Mouse (Mus musculus) central nervous system, embryonic 11.5 days (tissue): Measurements from ENCODE around the gene Tsr1. TPM values are rescaled to one million over a fixed set of nuclear protein-coding genes. Genes with fewer than 3 reads are reported as not detected.

Experiments
- polyA plus RNA-seq: library from polyadenylated mRNA; depleted of rRNA; stranded (reverse); fragments of >200 nt; gene quantifications from 2 replicates; pipeline ENCODE4 v1.2.3, GENCODE M21; 2012; rRNA removed

Tsr1 gene
- polyA plus RNA-seq = 38.5 and 45.0 TPM in 2 replicates

GRCm38 (mm10) chr11:74897678-74898516, at the start of gene Tsr1:
Gene Tsr1, plus strand, starts transcription at chr11:74898071.

GRCm38 (mm10) chr11:74896901-74897677, 782 bp upstream of the Tsr1 start, which contains the start of gene Sgsm2:
Gene Sgsm2, minus strand, starts transcription at chr11:74897060.

GRCm38 (mm10) chr11:74925577-74926387, 27.9 kb downstream of the Tsr1 start, which contains the start of the genes Smg6 and Srr:
Gene Smg6, plus strand, starts transcription at chr11:74925823.
Gene Srr, minus strand, starts transcription at chr11:74925948.

Other genes with a start within 250 kb of the Tsr1 start
- 25.6 and 30.1 TPM in 2 replicates for gene Cluh, start 248.6 kb upstream of the Tsr1 start, polyA plus RNA-seq
- 64.5 and 88.4 TPM in 2 replicates for gene Pafah1b1, start 173.4 kb upstream of the Tsr1 start, polyA plus RNA-seq
- gene Mettl16, start 127.2 kb upstream of the Tsr1 start, polyA plus RNA-seq = 25.0 and 49.2 TPM in 2 replicates
- gene Mnt, start 67.2 kb upstream of the Tsr1 start, polyA plus RNA-seq = 15.4 and 17.5 TPM in 2 replicates
- 18.5 and 18.8 TPM in 2 replicates for gene Sgsm2, start 1.0 kb upstream of the Tsr1 start, polyA plus RNA-seq
- 32.3 and 36.0 TPM in 2 replicates for gene Smg6, start 27.8 kb downstream of the Tsr1 start, polyA plus RNA-seq
- gene Srr, start 27.9 kb downstream of the Tsr1 start, polyA plus RNA-seq = 16.3 and 22.2 TPM in 2 replicates